Mouse (Mus musculus): ENCODE measurements at regions not wholly inside any gene's neighbourhood (a gene's known extent, or its start where the extent isn't known, plus 50 kb on each side); places are given as distances from the start of the nearest gene placed in this dataset.

DNA sequence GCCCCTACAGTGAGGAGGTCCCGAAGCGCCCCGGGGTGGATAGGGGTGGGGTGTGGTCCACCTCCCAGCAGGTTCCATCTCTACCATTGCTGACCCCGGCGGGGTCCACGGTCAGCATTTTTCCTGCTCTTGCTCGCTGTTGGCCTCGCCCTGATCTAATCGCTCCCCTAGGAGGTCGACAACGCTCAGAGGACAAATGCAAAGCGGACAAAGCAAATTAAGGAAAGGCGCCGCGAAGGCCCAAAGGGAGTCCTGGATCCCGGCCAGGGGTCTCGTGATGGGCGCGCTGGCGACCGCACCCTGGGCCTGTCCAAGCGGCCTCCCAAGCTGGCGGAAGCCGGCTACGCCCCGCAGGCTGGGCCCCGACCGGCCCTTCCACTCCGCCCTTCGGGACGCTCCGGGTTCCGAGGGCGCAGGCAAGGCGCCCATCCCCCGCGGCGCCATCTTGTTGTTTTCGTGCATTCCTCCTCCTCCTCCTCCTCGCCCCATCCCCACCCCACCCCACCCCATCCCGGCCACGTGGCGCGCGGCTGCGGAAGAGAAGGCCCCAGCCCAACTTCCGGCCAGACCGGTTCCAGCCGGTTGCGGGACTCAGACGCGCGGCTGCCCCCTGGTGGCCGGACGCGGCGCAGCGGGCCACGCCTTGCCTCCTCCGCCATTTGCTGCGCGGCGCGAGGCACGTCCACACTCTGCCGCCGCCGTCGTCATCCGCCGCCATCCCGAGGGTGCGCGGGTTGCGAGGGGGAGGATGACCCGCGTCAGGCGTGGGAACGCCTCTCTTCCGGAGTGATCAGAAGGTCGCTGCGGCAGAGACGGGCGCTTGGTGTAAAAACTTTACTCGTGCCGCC lies 76.5 kb upstream of the Chd2 start:
- no peaks in the 10 kb centered on the region for H3K27me3 ChIP-seq (replicated peaks)
- H3K4me3 ChIP-seq (replicated peaks) = peak overlapping the region; percentile 60
- peak; percentile 95 for ATAC-seq (ENCODE audit: low FRiP score)
- H3K36me3 ChIP-seq = no peaks in the 10 kb centered on the region
- H3K9me3 ChIP-seq (replicated peaks) = no peaks in the 10 kb centered on the region
- peaks cover 24% of the 10 kb centered on the region for H3K4me1 ChIP-seq
- peak overlapping the region; percentile 79 for H3K4me2 ChIP-seq
- H3K9ac ChIP-seq (replicated peaks) = peak overlapping the region; percentile 85
- under 1% methylated on average over 82 of the region's 86 CpGs for WGBS
- H3K27ac ChIP-seq (replicated peaks) = peak overlapping the region; percentile 100

GRCm38 (mm10) chr7:73616971-73617906 lies 75.6 kb upstream of the Chd2 start:
- no peak for ATAC-seq (ENCODE audit: low FRiP score)
- Histone ChIP-seq H3K27me3 (replicated peaks) (no peaks in the 10 kb centered on the region), H3K27ac (replicated peaks) (peak overlapping the region; percentile 100), H3K36me3 (no peaks in the 10 kb centered on the region), H3K4me3 (replicated peaks) (peak overlapping the region; percentile 57), H3K4me1 (peaks cover 24% of the 10 kb centered on the region), H3K9ac (replicated peaks) (peak overlapping the region; percentile 85), H3K4me2 (peak overlapping the region; percentile 79), H3K9me3 (replicated peaks) (no peaks in the 10 kb centered on the region)
- WGBS = 2% methylated on average over 21 of the region's 21 CpGs

- H3K27ac ChIP-seq (replicated peaks) = peak overlapping the region; percentile 100
- no peak for ATAC-seq (ENCODE audit: low FRiP score)
- H3K4me3 ChIP-seq (replicated peaks) = no peak overlapping the region
- no peak overlapping the region for H3K9ac ChIP-seq (replicated peaks)
- H3K27me3 ChIP-seq (replicated peaks) = no peaks in the 10 kb centered on the region
- WGBS = 19% methylated on average over 11 of the region's 11 CpGs
- H3K9me3 ChIP-seq (replicated peaks) = no peaks in the 10 kb centered on the region
- no peaks in the 10 kb centered on the region for H3K36me3 ChIP-seq
- peaks cover 24% of the 10 kb centered on the region for H3K4me1 ChIP-seq
- peak overlapping the region; percentile 79 for H3K4me2 ChIP-seq
Measured at GRCm38 (mm10) chr7:73616015-73616414, 74.4 kb upstream of the Chd2 start.

DNA sequence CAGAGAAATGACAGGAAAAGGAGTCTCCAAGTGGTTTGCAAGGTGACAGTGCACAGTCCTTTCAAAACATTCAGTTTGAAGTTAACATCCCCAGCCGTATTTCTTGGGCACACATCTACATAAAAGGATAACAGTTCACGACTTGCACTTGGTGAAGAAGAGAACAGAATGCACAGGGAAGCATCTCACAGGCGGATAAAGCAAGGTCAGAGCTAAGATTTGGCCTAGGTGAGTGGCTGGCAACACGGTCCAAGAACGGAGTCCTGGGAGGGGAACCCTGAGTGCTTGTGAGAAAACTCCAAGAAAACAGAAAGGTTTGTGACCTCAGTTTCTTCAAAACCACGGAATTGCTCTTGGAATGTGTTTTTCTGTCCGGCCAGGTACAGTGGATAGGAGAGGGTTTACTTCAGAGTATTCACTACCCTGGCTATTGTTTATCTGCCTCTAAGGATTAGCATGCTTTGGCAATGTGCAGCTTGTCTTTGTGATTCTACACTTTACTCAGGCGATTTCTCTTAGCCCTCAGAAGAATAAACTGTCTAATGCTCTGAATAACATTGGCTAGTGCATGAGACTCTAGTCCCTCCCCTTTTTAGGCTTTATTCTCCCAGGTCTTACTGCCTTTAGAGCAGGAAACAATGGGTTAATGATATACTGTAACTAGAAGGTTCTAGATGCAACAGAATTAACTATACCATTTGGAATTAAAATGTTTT lies 73.4 kb upstream of the Chd2 start:
- no peak overlapping the region for H3K4me2 ChIP-seq
- H3K9ac ChIP-seq (replicated peaks) = no peak overlapping the region
- H3K4me3 ChIP-seq (replicated peaks) = no peak overlapping the region
- 66% methylated on average over 8 of the region's 8 CpGs for WGBS
- no peak for ATAC-seq (ENCODE audit: low FRiP score)
- H3K27me3 ChIP-seq (replicated peaks) = no peaks in the 10 kb centered on the region
- H3K27ac ChIP-seq (replicated peaks) = peak overlapping the region; percentile 100
- H3K9me3 ChIP-seq (replicated peaks) = no peaks in the 10 kb centered on the region
- peaks cover 24% of the 10 kb centered on the region for H3K4me1 ChIP-seq
- H3K36me3 ChIP-seq = no peaks in the 10 kb centered on the region

GRCm38 (mm10) chr7:73614341-73614740 lies 72.7 kb upstream of the Chd2 start:
- H3K9ac ChIP-seq (replicated peaks) = no peak overlapping the region
- no peak for ATAC-seq (ENCODE audit: low FRiP score)
- WGBS = 59% methylated on average over 4 of the region's 4 CpGs
- H3K4me2 ChIP-seq = no peak overlapping the region
- no peaks in the 10 kb centered on the region for H3K9me3 ChIP-seq (replicated peaks)
- no peak overlapping the region for H3K4me3 ChIP-seq (replicated peaks)
- H3K36me3 ChIP-seq = no peaks in the 10 kb centered on the region
- H3K27ac ChIP-seq (replicated peaks) = peak overlapping the region; percentile 100; the same call in 1 of the 2 replicates
- H3K27me3 ChIP-seq (replicated peaks) = no peaks in the 10 kb centered on the region
- H3K4me1 ChIP-seq = peaks cover 24% of the 10 kb centered on the region

- Histone ChIP-seq H3K4me3 (replicated peaks) (no peak overlapping the region), H3K4me2 (no peak overlapping the region), H3K36me3 (no peaks in the 10 kb centered on the region), H3K27me3 (replicated peaks) (no peaks in the 10 kb centered on the region), H3K9me3 (replicated peaks) (no peaks in the 10 kb centered on the region), H3K4me1 (peaks cover 36% of the 10 kb centered on the region), H3K27ac (replicated peaks) (no peak overlapping the region), H3K9ac (replicated peaks) (no peak overlapping the region)
- ATAC-seq (ENCODE audit: low FRiP score) = no peak
- WGBS = 83% methylated on average over 3 of the region's 3 CpGs
Measured at GRCm38 (mm10) chr7:73612752-73613092, 71.1 kb upstream of the Chd2 start.

- H3K4me3 ChIP-seq (replicated peaks) = no peak overlapping the region
- no peaks in the 10 kb centered on the region for H3K9me3 ChIP-seq (replicated peaks)
- peaks cover 37% of the 10 kb centered on the region for H3K4me1 ChIP-seq
- H3K9ac ChIP-seq (replicated peaks) = no peak overlapping the region
- no peak for ATAC-seq (ENCODE audit: low FRiP score)
- 91% methylated on average over 12 of the region's 12 CpGs for WGBS
- H3K27me3 ChIP-seq (replicated peaks) = no peaks in the 10 kb centered on the region
- H3K27ac ChIP-seq (replicated peaks) = no peak overlapping the region
- no peak overlapping the region for H3K4me2 ChIP-seq
- no peaks in the 10 kb centered on the region for H3K36me3 ChIP-seq
Measured at GRCm38 (mm10) chr7:73611866-73612751, 70.5 kb upstream of the Chd2 start.

DNA sequence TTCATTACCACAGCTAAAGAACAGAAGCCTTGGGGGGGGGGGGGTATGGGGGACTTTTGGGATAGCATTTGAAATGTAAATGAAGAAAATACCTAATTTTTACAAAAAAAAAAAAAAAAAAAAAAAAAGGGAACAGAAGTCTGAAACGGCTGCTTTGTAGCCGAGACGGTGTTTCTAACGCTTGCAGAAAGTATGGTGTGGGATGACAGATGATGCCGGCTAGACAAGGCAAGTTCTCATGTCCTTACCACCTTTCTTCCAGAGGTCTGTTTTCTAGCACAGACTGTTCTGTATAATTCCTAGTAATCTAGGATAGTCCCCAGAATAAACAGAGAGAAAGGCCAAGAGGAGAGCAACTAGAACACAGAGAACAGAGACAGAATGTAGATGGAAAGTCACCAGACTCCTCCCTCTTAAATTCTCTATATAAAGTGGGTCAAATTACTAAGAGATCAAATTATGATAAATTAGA lies 67.2 kb upstream of the Chd2 start:
- Histone ChIP-seq H3K4me1 (peaks cover 19% of the 10 kb centered on the region), H3K9ac (replicated peaks) (no peak overlapping the region), H3K36me3 (no peaks in the 10 kb centered on the region), H3K27ac (replicated peaks) (peak overlapping the region; percentile 88), H3K27me3 (replicated peaks) (no peaks in the 10 kb centered on the region), H3K9me3 (replicated peaks) (no peaks in the 10 kb centered on the region), H3K4me3 (replicated peaks) (no peak overlapping the region), H3K4me2 (peak overlapping the region; percentile 57; the same call in 1 of the 2 replicates)
- no peak for ATAC-seq (ENCODE audit: low FRiP score)
- WGBS = 33% methylated on average over 5 of the region's 5 CpGs

DNA sequence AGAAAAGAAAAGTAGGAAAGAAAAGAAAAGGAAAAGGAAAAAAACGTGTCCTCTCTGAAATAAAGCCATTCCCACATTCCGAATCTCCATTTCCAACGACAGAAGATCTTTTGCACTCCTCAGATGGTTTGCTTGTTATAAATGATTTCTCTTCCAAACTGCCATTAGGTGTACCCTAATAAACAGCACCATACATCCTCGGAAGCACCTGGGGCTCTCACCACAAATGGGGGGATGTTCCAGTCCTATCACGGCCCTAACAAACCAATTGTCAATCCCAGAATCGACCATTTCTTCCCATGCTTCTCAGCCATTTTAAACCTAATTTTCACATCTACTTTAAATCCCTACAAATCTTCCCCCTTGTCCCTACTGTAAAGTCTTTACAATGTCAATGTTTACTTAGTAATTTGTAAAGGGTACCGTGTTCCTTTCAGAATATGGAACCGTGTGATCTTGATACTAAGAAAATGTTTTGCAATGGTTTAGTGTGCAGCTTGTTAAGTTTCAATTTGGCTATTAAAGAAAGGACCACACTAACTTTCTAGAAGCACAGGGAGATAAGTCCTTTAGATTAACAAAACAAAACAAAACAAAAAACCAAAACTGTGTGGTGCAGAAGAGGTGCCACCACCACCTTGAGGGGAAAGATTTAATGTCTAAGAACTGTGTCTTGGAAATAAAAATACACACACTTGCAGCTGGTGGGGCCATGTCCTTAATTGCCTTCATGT lies 66.6 kb upstream of the Chd2 start:
- 14% methylated on average over 8 of the region's 8 CpGs for WGBS
- H3K4me3 ChIP-seq (replicated peaks) = no peak overlapping the region

GRCm38 (mm10) chr7:73607450-73608005 lies 65.9 kb upstream of the Chd2 start:
- no peaks in the 10 kb centered on the region for H3K36me3 ChIP-seq

More for the DNA sequence above, 66.6 kb upstream of the Chd2 start:
- Histone ChIP-seq H3K9me3 (replicated peaks) (no peaks in the 10 kb centered on the region), H3K27ac (replicated peaks) (peak overlapping the region; percentile 88), H3K4me1 (peaks cover 19% of the 10 kb centered on the region), H3K4me2 (peak overlapping the region; percentile 57), H3K9ac (replicated peaks) (peak overlapping the region; percentile 28; the same call in 1 of the 2 replicates), H3K27me3 (replicated peaks) (no peaks in the 10 kb centered on the region), H3K36me3 (no peaks in the 10 kb centered on the region)
- no peak for ATAC-seq (ENCODE audit: low FRiP score)

More at GRCm38 (mm10) chr7:73607450-73608005, 65.9 kb upstream of the Chd2 start:
- peak overlapping the region; percentile 51 for H3K9ac ChIP-seq (replicated peaks)
- H3K9me3 ChIP-seq (replicated peaks) = no peaks in the 10 kb centered on the region
- no peaks in the 10 kb centered on the region for H3K27me3 ChIP-seq (replicated peaks)
- peak overlapping the region; percentile 33 for H3K4me3 ChIP-seq (replicated peaks)
- WGBS = 9% methylated on average over 11 of the region's 11 CpGs
- peak overlapping the region; percentile 88 for H3K27ac ChIP-seq (replicated peaks)
- peaks cover 19% of the 10 kb centered on the region for H3K4me1 ChIP-seq
- H3K4me2 ChIP-seq = peak overlapping the region; percentile 57
- no peak; the same call in 1 of the 2 replicates for ATAC-seq (ENCODE audit: low FRiP score)
